Mouse (Mus musculus): ENCODE data around the gene Srf.

DNA sequence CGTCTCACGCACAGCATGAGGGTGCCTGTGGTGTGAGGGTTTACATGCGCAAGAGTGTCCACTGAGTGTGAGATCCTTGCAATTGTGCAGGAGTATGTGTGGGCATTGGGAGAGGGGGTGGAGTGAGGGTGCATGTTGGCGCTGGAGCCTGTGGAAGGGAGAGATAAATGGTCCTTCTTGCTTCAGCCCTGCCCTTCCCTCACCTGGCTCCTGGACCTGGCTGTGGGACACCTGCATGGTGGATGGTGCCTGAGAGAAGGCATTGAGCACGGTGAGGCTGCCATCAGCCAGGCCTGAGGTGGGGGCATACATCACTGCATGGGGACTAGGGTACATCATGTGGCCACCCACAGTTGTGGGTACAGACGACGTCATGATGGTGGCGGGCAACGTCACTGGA is 6.3 kb downstream of the Srf start:
- TF ChIP-seq GATA1 (IDR thresholded peaks at IDR 0.05; ENCODE audit: low read length) (no peak), TAL1 (IDR thresholded peaks at IDR 0.05; ENCODE audit: low read length) (no peak)

Measured in erythroblast, embryonic 14.5 days (primary cell).